Mouse (Mus musculus) CH12F3 (cell line): Measurements from ENCODE around the gene Hjurp.

Experiments
- in situ Hi-C: fragments of 300-500 bp; cut with MboI; formaldehyde crosslinking; loops from 2 replicates; pipeline ENCODE4 v1.14.3; 2020; ENCODE audit warnings: low sequenced_read_pairs

The Hjurp gene

DNA sequence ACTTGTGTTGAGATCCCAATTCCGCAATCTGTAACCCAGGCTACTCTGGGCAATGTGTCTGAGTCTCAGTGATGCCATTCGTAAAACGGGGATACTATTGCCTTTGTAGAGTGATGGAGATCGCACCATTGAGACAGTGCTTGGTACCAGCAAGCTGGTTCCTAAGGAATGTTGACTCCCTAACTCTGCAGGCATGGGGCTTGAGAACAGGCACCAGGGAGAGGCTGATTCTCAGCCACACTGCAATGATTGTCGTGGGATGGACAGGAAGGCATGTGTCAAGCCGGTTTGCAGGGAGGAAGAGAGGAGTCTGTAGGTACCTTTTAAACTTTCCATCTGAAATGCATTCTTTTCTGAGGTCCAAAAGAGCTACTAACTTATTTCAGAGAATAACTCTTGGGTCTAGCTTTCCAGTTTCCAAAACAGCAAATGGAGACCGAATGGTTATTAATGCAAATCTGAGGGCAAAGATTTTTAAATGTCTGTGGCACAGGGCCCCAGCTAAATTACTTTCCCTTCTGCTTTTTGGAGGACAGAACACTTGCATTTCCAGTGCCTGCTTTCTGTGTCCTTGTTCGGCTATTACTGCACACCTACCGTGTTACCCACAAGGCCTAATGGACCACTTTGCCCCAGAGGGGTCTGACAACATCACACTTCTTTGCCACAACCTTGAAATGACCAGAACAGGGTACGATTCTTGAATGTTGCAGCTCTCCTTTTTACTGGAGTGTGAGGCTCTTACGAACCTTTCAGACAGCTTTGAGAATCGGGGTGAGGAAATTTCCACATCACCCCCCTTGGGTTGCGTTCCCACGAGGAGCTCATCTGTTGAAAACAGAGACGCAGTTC is 6.2 kb upstream of the Hjurp start:
- in situ Hi-C loops, result loop anchor here (25.0 kb wide), 1 partner anchor 146 kb away; the partner anchor contains the start of gene Ugt1a6a

DNA sequence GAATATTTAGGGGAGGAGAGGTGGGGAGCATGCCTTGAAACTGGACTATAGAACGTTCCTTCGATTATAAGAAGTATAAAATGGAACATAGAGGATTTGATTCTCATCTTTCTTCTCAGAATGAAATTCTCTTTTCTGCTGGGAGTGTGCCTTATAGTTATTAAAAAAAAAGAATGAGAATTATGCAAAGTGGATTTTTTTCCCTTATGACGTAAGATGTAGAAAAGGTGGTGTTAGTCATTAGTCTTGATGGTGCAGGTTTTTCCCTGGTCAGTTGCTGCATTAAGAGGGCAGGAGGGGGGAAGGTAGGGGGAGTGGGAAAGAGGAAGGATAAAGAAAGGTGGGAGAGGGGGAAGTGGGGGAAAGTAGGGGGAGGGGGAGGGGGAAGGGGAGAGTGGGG is 4.9 kb upstream of the Hjurp start:
- in situ Hi-C loops, result loop anchor here (25.0 kb wide), 1 partner anchor 145 kb away; the partner anchor contains the start of gene Ugt1a6a

- in situ Hi-C loops, result loop anchor here (25.0 kb wide), 1 partner anchor 143 kb away; the partner anchor contains the start of gene Ugt1a6a
Measured at GRCm38 (mm10) chr1:88280006-88280690, 2.7 kb upstream of the Hjurp start.

- in situ Hi-C loops, result loop anchor here (25.0 kb wide), 1 partner anchor 142 kb away; the partner anchor contains the start of gene Ugt1a6a
Measured at GRCm38 (mm10) chr1:88279111-88280005, 1.9 kb upstream of the Hjurp start.

DNA sequence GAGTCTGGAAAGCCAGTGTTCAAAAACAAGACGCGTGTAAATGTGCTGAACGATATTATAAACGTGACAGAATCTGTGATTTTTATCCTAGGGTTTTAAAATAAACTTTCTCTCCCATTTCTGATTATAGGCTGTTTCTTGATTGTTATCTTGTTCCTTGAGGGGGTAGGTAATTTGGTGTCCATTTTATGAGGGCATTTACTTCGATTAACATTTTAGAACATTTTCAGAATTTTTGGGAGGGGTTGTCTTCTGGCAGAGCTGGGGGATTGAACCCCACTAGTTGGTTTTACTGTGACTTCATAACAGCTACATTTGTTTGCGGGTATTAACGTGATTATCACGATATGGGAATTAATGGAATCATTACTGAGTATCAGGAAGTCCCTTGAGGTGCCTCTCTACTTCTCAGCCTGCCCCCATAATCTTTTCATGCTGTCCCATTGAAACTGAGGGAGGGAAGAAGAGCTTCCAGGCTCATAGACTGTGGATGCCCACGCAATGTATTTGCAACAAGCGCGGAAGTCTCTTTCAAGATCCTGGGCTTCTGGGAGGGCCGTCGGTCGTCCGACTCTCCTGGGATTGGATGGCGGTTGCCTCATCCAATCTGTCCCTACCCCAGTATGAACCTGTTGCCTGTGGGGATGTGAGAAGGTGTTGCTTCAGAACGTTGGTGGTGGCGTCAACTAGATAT is 532 bp upstream of the Hjurp start:
- in situ Hi-C loops, result loop anchor here (25.0 kb wide), 1 partner anchor 141 kb away; the partner anchor contains the start of gene Ugt1a6a

GRCm38 (mm10) chr1:88276524-88277097 is 822 bp downstream of the Hjurp start:
- in situ Hi-C loops, result loop anchor here (25.0 kb wide), 1 partner anchor 139 kb away; the partner anchor contains the start of gene Ugt1a6a

DNA sequence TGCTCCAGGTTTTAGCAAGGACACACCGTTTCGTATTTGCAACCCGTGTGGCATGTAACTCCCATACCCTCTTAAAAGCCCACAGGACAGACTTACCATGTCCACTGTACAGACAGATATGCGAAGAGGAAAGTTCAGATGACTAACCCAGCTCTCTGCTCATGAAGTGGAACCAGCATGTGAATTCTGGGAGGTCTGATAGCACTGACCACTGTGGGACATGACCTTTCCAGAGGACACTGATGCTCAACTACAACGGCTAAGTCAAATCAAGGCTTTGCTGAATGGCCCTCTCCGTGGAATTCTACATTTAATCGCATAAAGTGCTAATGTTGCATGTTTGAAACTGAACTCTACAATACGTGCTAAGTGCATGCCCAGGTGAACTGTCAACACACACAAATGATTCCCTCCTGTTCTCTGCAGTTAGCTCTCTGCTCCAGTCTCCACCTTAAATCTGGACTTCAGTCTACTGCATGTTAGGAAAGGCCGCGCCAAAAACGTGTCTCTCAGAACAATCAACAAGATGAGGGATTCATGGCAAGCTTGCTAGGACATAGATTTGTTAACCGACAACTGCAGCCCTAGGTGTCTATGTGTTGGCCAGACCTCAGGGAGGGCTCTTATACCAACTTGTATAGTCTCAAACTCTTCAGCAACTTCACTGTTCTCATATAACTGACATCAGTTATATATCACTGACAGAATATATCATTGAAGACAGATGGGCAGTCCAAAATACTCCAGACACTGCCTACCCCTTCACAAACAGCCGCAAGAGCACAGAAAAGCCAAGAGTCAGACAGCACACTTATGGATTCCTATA is 1.5 kb downstream of the Hjurp start:
- in situ Hi-C loops, result loop anchor here (25.0 kb wide), 1 partner anchor 139 kb away; the partner anchor contains the start of gene Ugt1a6a

- in situ Hi-C loops, result loop anchor here (25.0 kb wide), 1 partner anchor 138 kb away; the partner anchor contains the start of gene Ugt1a6a
Measured at GRCm38 (mm10) chr1:88275078-88275680, 2.3 kb downstream of the Hjurp start.

GRCm38 (mm10) chr1:88274371-88275077 is 2.9 kb downstream of the Hjurp start:
- in situ Hi-C loops, result loop anchor here (25.0 kb wide), 1 partner anchor 137 kb away; the partner anchor contains the start of gene Ugt1a6a

GRCm38 (mm10) chr1:88273832-88274231 is 3.6 kb downstream of the Hjurp start:
- in situ Hi-C loops, result no loop called here

DNA sequence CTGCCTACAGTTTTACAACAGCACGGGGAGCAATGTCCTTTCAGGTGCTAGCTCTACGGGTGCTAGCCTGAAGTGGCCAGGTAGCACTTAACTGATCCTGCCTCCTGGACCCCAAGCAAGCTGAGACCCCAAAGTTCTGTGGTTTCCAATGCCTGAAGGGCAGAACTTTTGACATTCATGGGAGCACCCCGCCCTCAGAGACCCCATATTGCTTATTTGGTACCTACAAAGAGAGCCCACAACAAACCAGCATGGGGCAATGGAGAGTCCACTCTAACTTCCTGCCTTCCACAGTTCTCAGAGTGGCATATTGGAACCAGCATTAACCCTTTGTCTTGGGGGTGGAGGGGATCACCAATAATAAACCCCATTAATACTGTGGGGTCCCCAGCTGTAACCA is 4.1 kb downstream of the Hjurp start:
- in situ Hi-C loops, result no loop called here

GRCm38 (mm10) chr1:88272851-88273250 is 4.6 kb downstream of the Hjurp start:
- in situ Hi-C loops, result no loop called here

DNA sequence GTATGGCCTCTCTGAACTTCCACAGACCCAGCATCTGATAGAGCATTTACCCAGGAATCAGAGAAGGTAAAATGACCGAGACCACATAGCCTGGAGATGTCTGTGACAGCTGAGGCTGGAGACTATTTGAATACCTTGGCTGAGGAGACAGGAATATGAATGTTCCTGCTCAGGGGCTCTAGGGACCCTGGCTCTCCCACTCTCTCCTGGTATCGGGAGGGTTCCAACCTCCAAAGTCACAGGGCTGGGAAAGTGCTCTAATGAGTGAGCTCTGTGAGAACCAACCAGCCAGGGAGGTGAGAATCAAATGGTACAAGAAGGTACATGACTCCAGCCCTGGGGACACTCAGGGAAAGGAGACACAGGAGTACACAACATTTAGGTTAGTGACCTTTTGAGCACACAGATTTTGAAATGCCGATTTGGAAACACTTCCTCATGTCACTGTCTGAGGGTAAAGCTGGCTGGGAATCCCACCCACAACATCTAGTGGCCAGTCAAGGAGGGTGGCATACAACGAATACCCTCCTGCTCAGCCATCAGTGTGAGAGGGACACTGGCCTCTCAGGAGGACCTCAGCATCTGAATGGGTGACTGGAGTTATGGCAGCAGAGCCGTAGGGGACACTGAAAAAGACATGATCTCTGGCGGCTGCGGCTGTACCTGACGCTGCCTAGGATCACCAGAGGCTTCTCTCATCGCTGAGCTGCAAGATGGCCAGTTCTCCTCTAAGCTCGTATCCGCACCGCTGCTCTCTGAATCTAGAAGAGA is 7.7 kb downstream of the Hjurp start:
- in situ Hi-C loops, result no loop called here

GRCm38 (mm10) chr1:88268070-88268469 is 9.4 kb downstream of the Hjurp start:
- in situ Hi-C loops, result no loop called here

DNA sequence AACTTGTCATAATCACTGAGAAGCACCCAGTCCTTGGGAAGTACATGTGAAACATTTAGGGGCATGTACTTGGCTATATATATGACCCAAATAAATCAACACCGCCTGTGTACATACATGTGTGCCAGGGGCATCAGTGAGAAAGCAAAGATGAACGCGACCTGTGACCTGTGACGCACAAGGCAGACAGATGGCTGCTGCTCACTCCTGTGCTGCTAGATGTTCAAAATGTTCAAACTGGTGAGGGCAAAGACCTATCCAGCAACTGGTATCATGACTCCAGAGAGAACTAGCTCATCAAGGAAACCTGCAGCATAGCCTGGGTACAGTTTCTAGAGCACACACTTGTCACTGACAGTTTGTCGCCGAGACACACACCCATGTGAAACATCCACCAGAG is 9.9 kb downstream of the Hjurp start:
- in situ Hi-C loops, result no loop called here

DNA sequence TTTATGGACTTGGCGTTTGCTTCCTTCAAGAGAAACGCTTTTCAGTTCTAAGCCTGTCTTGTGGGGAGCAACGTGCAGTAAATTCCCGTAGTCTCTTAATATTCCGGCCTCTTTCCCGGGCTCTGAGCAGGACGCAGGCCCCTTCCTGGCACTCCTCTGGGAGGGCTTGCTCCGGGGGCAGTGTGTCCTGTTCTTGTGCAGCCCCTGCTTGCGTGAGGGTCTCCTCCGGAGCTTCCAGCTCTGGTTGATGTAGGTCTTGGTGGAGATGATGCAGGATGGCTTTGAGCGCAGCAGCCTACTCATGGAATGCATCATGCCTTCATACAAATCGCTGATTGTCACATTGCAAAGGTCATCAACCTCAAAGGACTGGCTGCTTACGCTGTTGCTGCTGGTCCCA is 11.3 kb downstream of the Hjurp start:
- in situ Hi-C loops, result no loop called here

DNA sequence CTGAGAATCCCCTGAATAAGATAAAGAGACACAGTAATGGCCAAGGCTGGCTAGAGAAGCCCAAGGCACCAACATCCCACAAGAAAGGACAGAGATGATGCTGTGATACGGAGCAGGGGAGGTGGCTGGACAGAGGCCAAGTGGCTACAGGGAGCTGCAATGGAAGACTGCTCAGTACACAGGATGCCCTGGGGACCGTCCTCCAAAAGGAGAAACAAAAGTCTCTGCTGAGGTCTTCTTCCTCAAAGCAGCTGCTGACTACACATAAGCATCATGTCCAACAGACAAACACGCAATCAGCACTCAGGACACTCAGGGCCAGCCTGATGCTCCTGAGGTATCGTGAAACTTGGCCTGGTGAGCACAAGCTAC is 12.6 kb downstream of the Hjurp start:
- in situ Hi-C loops, result no loop called here
